Mouse (Mus musculus): ENCODE measurements around the gene Ascl5. TPM values are rescaled to one million over a fixed set of nuclear protein-coding genes. Genes with fewer than 3 reads are reported as not detected.

Ascl5 gene
- total RNA-seq (2012; rRNA removed) (not detected in 2 replicates), polyA plus RNA-seq (2012; ENCODE audit: insufficient read depth in 1 of 2, insufficient read length in 2 of 2, low read depth in 1 of 2, low replicate concordance in 2 of 2, missing spikeins in 1 of 2) (not detected)

GRCm38 (mm10) chr1:136050312-136051012 is at the start of gene Ascl5:
Gene Ascl5 (plus strand): TSS chr1:136050804.
- no peak for DNase-seq (ENCODE audit: low read depth, low spot score)
- no peak within 1 kb of the TSS for H3K27ac ChIP-seq (ENCODE audit: control insufficient read depth, low read depth, low read length)
- TF ChIP-seq ZC3H11A (IDR thresholded peaks at IDR 0.05; ENCODE audit: low read depth, low read length) (no peak), ELF1 (IDR thresholded peaks at IDR 0.05; ENCODE audit: low read depth, low read length) (no peak), POLR2AphosphoS2 (IDR thresholded peaks at IDR 0.05; ENCODE audit: low read length) (no peak), MYC (IDR thresholded peaks at IDR 0.05; ENCODE audit: low read depth, low read length) (no peak), CHD2 (IDR thresholded peaks at IDR 0.05; ENCODE audit: low read length) (no peak), TCF12 (IDR thresholded peaks at IDR 0.05; ENCODE audit: low read depth, low read length) (no peak), USF1 (IDR thresholded peaks at IDR 0.05; ENCODE audit: low read depth, low read length) (no peak), E2F4 (IDR thresholded peaks at IDR 0.05; ENCODE audit: borderline replicate concordance, low read depth, low read length) (no peak), NRF1 (IDR thresholded peaks at IDR 0.05; ENCODE audit: insufficient read depth, low read depth, low read length, poor library complexity, severe bottlenecking) (no peak), MAFK (IDR thresholded peaks at IDR 0.05; ENCODE audit: borderline replicate concordance, low read depth, low read length) (no peak), ZNF384 (IDR thresholded peaks at IDR 0.05; ENCODE audit: low read depth, low read length) (no peak), SMC3 (IDR thresholded peaks at IDR 0.05; ENCODE audit: low read depth, low read length) (no peak)
- no peaks in the 10 kb centered on the region; a peak in 1 of 4 replicates for H3K27me3 ChIP-seq (ENCODE audit: control insufficient read depth in 1 of 2, insufficient read depth in 2 of 2, low read length in 2 of 2)
- H3K79me2 ChIP-seq (ENCODE audit: control insufficient read depth, insufficient read depth, low read length, poor library complexity): no peaks in the 10 kb centered on the region
- H3K9me3 ChIP-seq (replicated peaks; ENCODE audit: insufficient read depth, low read length): no peaks in the 10 kb centered on the region
- H3K36me3 ChIP-seq (ENCODE audit: control insufficient read depth in 1 of 2, insufficient read depth in 2 of 2, low read length in 2 of 2): peaks cover 0 to 12% of the 10 kb centered on the region in 2 experiments; a peak in 2 of 4 replicates
- no peak within 1 kb of the TSS for H3K9ac ChIP-seq (ENCODE audit: control insufficient read depth, low read depth, low read length, poor library complexity, severe bottlenecking)
- H3K4me1 ChIP-seq (ENCODE audit: control insufficient read depth in 1 of 2, insufficient read depth in 2 of 2, low read length in 2 of 2): peaks cover 2 to 13% of the 10 kb centered on the region in 2 experiments; a peak in 3 of 4 replicates
- no peak within 1 kb of the TSS for H3K4me3 ChIP-seq (ENCODE audit: control insufficient read depth in 1 of 2, insufficient read depth in 1 of 2, low read depth in 2 of 2, low read length in 2 of 2)

DNA sequence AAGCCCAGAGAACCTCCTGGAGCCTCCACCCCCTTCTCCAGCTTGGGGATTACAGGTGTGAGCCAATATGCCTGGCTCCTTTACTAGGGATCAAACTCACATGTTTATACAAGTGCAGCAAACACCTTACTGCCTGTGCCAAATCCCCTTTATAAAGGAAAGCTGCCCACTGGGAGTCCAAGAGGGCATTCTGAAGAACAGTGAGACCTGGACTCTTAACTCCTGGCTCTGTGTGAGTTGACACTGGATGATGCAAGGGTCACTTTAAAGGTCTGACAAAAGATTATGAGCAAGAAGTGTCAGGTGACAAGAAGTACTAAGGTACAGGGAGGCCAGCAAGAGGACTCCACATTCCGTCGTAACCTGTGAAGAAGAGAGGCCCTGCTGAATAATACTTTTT is 49.2 kb upstream of the Ascl5 start:
- Histone ChIP-seq H3K4me1 (ENCODE audit: control insufficient read depth in 1 of 2, insufficient read depth in 2 of 2, low read length in 2 of 2) (no peaks in the 10 kb centered on the region), H3K9me3 (replicated peaks; ENCODE audit: insufficient read depth, low read length) (no peaks in the 10 kb centered on the region), H3K27me3 (ENCODE audit: control insufficient read depth in 1 of 2, insufficient read depth in 2 of 2, low read length in 2 of 2) (peaks cover 3% of the 10 kb centered on the region in 2 experiments; a peak in 3 of 4 replicates)

More for the DNA sequence above, 49.2 kb upstream of the Ascl5 start:
- H3K27ac ChIP-seq (ENCODE audit: control insufficient read depth, low read depth, low read length): no peak overlapping the region
- no peaks in the 10 kb centered on the region for H3K36me3 ChIP-seq (ENCODE audit: control insufficient read depth in 1 of 2, insufficient read depth in 2 of 2, low read length in 2 of 2)
- H3K79me2 ChIP-seq (ENCODE audit: control insufficient read depth, insufficient read depth, low read length, poor library complexity): no peaks in the 10 kb centered on the region
- no peak overlapping the region for H3K9ac ChIP-seq (ENCODE audit: control insufficient read depth, low read depth, low read length, poor library complexity, severe bottlenecking)
- TF ChIP-seq RCOR1 (IDR thresholded peaks at IDR 0.05; ENCODE audit: low read depth, low read length): no peak
- TF ChIP-seq NRF1 (IDR thresholded peaks at IDR 0.05; ENCODE audit: insufficient read depth, low read depth, low read length, poor library complexity, severe bottlenecking): no peak
- TF ChIP-seq MYC (IDR thresholded peaks at IDR 0.05; ENCODE audit: low read depth, low read length): no peak
- no peak for TF ChIP-seq KAT2A (conservative IDR thresholded peaks at IDR 0.05; ENCODE audit: low read depth, low read length)
- no peak for TF ChIP-seq JUND (IDR thresholded peaks at IDR 0.05; ENCODE audit: low read depth, low read length)
- TF ChIP-seq MAZ (IDR thresholded peaks at IDR 0.05; ENCODE audit: low read depth, low read length): no peak
- no peak for TF ChIP-seq CHD1 (IDR thresholded peaks at IDR 0.05; ENCODE audit: low read depth, low read length)
- no peak for TF ChIP-seq ZC3H11A (IDR thresholded peaks at IDR 0.05; ENCODE audit: low read depth, low read length)
- no peak overlapping the region for H3K4me3 ChIP-seq (ENCODE audit: control insufficient read depth in 1 of 2, insufficient read depth in 1 of 2, low read depth in 2 of 2, low read length in 2 of 2)
- DNase-seq (ENCODE audit: low read depth, low spot score): no peak

Measured in MEL (cell line).